Mouse (Mus musculus): ENCODE measurements around the gene Hist2h3b. TPM values are rescaled to one million over a fixed set of nuclear protein-coding genes. Genes with fewer than 3 reads are reported as not detected.
"Not testable (repeated sequence)": the region's sequence is repeated elsewhere in the genome, so short reads cannot be mapped to it uniquely, and the experiment has no call there.

Hist2h3b gene
- polyA plus RNA-seq, 1 experiment from 2014 or later: 0.83 TPM

GRCm38 (mm10) chr3:96237335-96237903 lies 31.0 kb upstream of the Hist2h3b start:
- no peaks in the 10 kb centered on the region for H3K27me3 ChIP-seq
- CTCF ChIA-PET: interaction anchor here (0.9 to 3.2 kb wide), 11 partner anchors 10 to 271 kb away, joined by 4 to 23 read pairs (median 5); partner anchors contain the start of genes Bola1, Hist2h2ab, Hist2h2ac and Hist2h2be
- DNase-seq (ENCODE audit: low read depth, low spot score) (no peak), ATAC-seq (no peak)
- POLR2A ChIA-PET: interaction anchor here (0.6 to 5.8 kb wide), 5 partner anchors 8 to 41 kb away, joined by 3 to 54 read pairs (median 4); partner anchors contain the start of genes Bola1, Hist2h2ab, Hist2h2ac and Hist2h2be
- in situ Hi-C loops (cut with MboI; ENCODE audit: low pct_unique_long_range_greater_than_20kb): no loop called here
- no peak for TF ChIP-seq CTCF (IDR thresholded peaks at IDR 0.05)

GRCm38 (mm10) chr3:96237904-96238511 lies 30.4 kb upstream of the Hist2h3b start:
- H3K27me3 ChIP-seq: no peaks in the 10 kb centered on the region
- no peak for DNase-seq (ENCODE audit: low read depth, low spot score)
- TF ChIP-seq CTCF (IDR thresholded peaks at IDR 0.05): no peak
- in situ Hi-C loops (cut with MboI; ENCODE audit: low pct_unique_long_range_greater_than_20kb): no loop called here
- no peak for ATAC-seq
- ChIA-PET CTCF (interaction anchor here (0.9 to 3.2 kb wide), 11 partner anchors 10 to 272 kb away, joined by 4 to 23 read pairs (median 5); partner anchors contain the start of genes Bola1, Hist2h2ab, Hist2h2ac and Hist2h2be), POLR2A (interaction anchor here (0.6 to 5.8 kb wide), 5 partner anchors 9 to 42 kb away, joined by 3 to 54 read pairs (median 4); partner anchors contain the start of genes Bola1, Hist2h2ab, Hist2h2ac and Hist2h2be)

GRCm38 (mm10) chr3:96238954-96239793 lies 29.3 kb upstream of the Hist2h3b start, which contains the start of gene Hist2h3c2:
Hist2h3c2 (minus strand) TSS chr3:96239127.
- POLR2A ChIA-PET: interaction anchor here (1.9 kb wide), 1 partner anchor 10 kb away, joined by 6 read pairs; no protein-coding TSS in a partner anchor
- DNase-seq (ENCODE audit: low read depth, low spot score); H3K27me3 ChIP-seq; in situ Hi-C loops (cut with MboI; ENCODE audit: low pct_unique_long_range_greater_than_20kb): not testable (repeated sequence)
- CTCF ChIA-PET: interaction anchor here (2.0 kb wide), 1 partner anchor 12 kb away, joined by 10 read pairs; no protein-coding TSS in a partner anchor
- ATAC-seq: peak; percentile 83

- peak; percentile 83 for ATAC-seq
- DNase-seq (ENCODE audit: low read depth, low spot score): peak; percentile 41
- CTCF ChIA-PET: interaction anchor here (0.9 to 1.3 kb wide), 4 partner anchors 13 to 83 kb away, joined by 3 read pairs; no protein-coding TSS in a partner anchor
- in situ Hi-C loops (cut with MboI; ENCODE audit: low pct_unique_long_range_greater_than_20kb); H3K27me3 ChIP-seq: not testable (repeated sequence)
- POLR2A ChIA-PET: interaction anchor here (5.3 kb wide), 1 partner anchor 21 kb away, joined by 56 read pairs; the partner anchor contains the start of genes Bola1, Hist2h2ab, Hist2h2ac and Hist2h2be
Observed at GRCm38 (mm10) chr3:96239949-96240798, 28.3 kb upstream of the Hist2h3b start, which contains the start of gene Hist2h2aa2. Hist2h2aa2 (minus strand) TSS chr3:96240276.

DNA sequence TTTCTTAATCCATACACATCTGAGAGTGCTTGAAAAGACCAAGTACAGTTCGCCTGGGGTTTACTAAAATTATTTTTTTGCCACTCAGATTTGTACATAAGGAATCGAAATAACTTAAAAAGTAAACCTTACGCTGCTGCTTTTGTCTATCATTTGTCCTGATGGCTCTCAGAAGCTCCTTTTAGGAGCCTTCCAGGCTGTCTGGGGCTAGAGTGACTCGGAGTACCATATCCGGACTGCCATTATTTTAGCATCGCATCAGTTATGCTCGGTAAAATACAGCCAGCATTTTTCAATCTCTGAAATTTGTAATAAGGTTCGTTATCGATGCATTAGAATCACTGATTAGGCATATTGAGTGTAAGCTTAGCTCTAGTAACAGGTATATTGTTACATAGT lies 27.7 kb upstream of the Hist2h3b start:
- in situ Hi-C loops (cut with MboI; ENCODE audit: low pct_unique_long_range_greater_than_20kb): no loop called here
- DNase-seq (ENCODE audit: low read depth, low spot score): no peak
- ChIA-PET CTCF (interaction anchor here (0.9 to 1.3 kb wide), 4 partner anchors 14 to 84 kb away, joined by 3 read pairs; no protein-coding TSS in a partner anchor), POLR2A (interaction anchor here (1.4 to 5.3 kb wide), 2 partner anchors 21 to 28 kb away, joined by 3 to 56 read pairs; partner anchors contain the start of genes Bola1, Hist2h2ab, Hist2h2ac and Hist2h2bb)
- no peak for ATAC-seq
- no peaks in the 10 kb centered on the region for H3K27me3 ChIP-seq
- no peak for TF ChIP-seq CTCF (IDR thresholded peaks at IDR 0.05)

GRCm38 (mm10) chr3:96243921-96244572 lies 24.4 kb upstream of the Hist2h3b start:
- in situ Hi-C loops (cut with MboI; ENCODE audit: low pct_unique_long_range_greater_than_20kb): no loop called here
- no peaks in the 10 kb centered on the region for H3K27me3 ChIP-seq
- ChIA-PET CTCF (interaction anchor here (0.7 to 2.4 kb wide), 7 partner anchors 18 to 178 kb away, joined by 3 to 12 read pairs (median 7); partner anchors contain the start of genes Bola1, Hist2h2ab, Hist2h2ac and Hist2h2bb), POLR2A (interaction anchor here (0.7 to 5.3 kb wide), 10 partner anchors 15 to 82 kb away, joined by 3 to 56 read pairs (median 4); partner anchors contain the start of genes Bola1, Hist2h2ab, Hist2h2ac and Hist2h2bb)
- no peak for TF ChIP-seq CTCF (IDR thresholded peaks at IDR 0.05)
- DNase-seq (ENCODE audit: low read depth, low spot score) (no peak), ATAC-seq (no peak)

- ATAC-seq: peak; percentile 68
- H3K27me3 ChIP-seq; in situ Hi-C loops (cut with MboI; ENCODE audit: low pct_unique_long_range_greater_than_20kb): not testable (repeated sequence)
- peak; percentile 66 for DNase-seq (ENCODE audit: low read depth, low spot score)
- POLR2A ChIA-PET: interaction anchor here (0.9 to 5.3 kb wide), 6 partner anchors 16 to 49 kb away, joined by 3 to 56 read pairs (median 6); partner anchors contain the start of genes Bola1, Hist2h2ab, Hist2h2ac and Hist2h2bb
- CTCF ChIA-PET: interaction anchor here (1.2 to 2.4 kb wide), 2 partner anchors 14 to 179 kb away, joined by 3 to 11 read pairs; no protein-coding TSS in a partner anchor
Observed at GRCm38 (mm10) chr3:96245003-96245886, 23.2 kb upstream of the Hist2h3b start, which contains the start of gene Hist2h2aa1. Hist2h2aa1 (plus strand) TSS chr3:96245497.

DNA sequence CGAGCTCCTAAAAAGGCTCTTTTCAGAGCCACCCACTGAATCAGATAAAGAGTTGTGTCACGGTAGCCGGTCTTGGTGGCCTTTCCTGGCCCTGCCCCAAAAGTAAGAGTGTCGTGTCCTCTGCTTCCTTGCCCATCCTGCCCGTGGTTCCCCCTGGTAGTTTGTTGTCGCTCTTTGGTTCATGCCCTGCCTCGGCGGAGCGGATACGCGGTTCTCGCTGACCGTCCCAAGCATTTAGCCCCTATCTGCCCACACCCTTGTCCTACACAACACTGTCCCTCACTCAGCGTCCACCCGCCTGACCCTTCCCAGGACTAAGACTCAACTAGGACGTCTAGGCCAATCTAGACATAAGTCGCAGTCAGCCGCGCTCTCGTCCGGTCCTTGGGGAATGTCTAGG lies 22.4 kb upstream of the Hist2h3b start:
- H3K27me3 ChIP-seq; CTCF ChIA-PET; POLR2A ChIA-PET; ATAC-seq; in situ Hi-C loops (cut with MboI; ENCODE audit: low pct_unique_long_range_greater_than_20kb); DNase-seq (ENCODE audit: low read depth, low spot score): not testable (repeated sequence)

- ATAC-seq: peak; percentile 89
- CTCF ChIA-PET; H3K27me3 ChIP-seq; in situ Hi-C loops (cut with MboI; ENCODE audit: low pct_unique_long_range_greater_than_20kb); DNase-seq (ENCODE audit: low read depth, low spot score); POLR2A ChIA-PET: not testable (repeated sequence)
Observed at GRCm38 (mm10) chr3:96246427-96246856, 22.0 kb upstream of the Hist2h3b start, which contains the start of gene Hist2h3c1. Hist2h3c1 (plus strand) TSS chr3:96246685.

Data from Patski (cell line).